Mouse (Mus musculus): Measurements from ENCODE around the gene Cisd3. TPM values are rescaled to one million over a fixed set of nuclear protein-coding genes. Genes with fewer than 3 reads are reported as not detected.
"Not testable (repeated sequence)": the region's sequence is repeated elsewhere in the genome, so short reads cannot be mapped to it uniquely, and the experiment has no call there.

Gene Cisd3
- 11.8 and 14.8 TPM in 2 replicates for polyA plus RNA-seq (2014; fragmentation: Nextera tagmentation; extraction: Ambion mirVana)

GRCm38 (mm10) chr11:97685613-97686321, at the start of gene Cisd3:
TSS of gene Cisd3 (plus strand) at chr11:97685826.
- H3K27me3 ChIP-seq (ENCODE audit: control insufficient read depth, insufficient read depth, low read length): no peaks in the 10 kb centered on the region
- peak within 1 kb of the TSS; percentile 33; the same call in 1 of the 2 replicates for H3K27ac ChIP-seq (ENCODE audit: low read depth, low read length)
- peak within 1 kb of the TSS; percentile 75 for H3K4me2 ChIP-seq (replicated peaks; ENCODE audit: low read depth, low read length)
- DNase-seq (ENCODE audit: low spot score): peak; percentile 75
- peaks cover 5% of the 10 kb centered on the region; the same call in 1 of the 2 replicates for H3K36me3 ChIP-seq (ENCODE audit: control insufficient read depth, insufficient read depth, low read length)
- H3K9me3 ChIP-seq (ENCODE audit: control insufficient read depth, low read length): no peaks in the 10 kb centered on the region
- peak within 1 kb of the TSS; percentile 33 for H3K4me3 ChIP-seq (ENCODE audit: low read depth, low read length)
- ATAC-seq (ENCODE audit: low FRiP score): peak; percentile 82
- H3K4me1 ChIP-seq (replicated peaks; ENCODE audit: control insufficient read depth, insufficient read depth, low read length): 0 out of 2 replicates have a peak, but pooled peaks cover 3% of the 10 kb centered on the region
- H3K9ac ChIP-seq (ENCODE audit: low read depth, low read length): peak within 1 kb of the TSS; percentile 44; the same call in 1 of the 2 replicates
- under 1% methylated on average over 41 of the region's 43 CpGs for WGBS

GRCm38 (mm10) chr11:97641668-97642067, 44.0 kb upstream of the Cisd3 start:
- DNase-seq (ENCODE audit: low spot score) (no peak), ATAC-seq (ENCODE audit: low FRiP score) (no peak)
- H3K27me3 ChIP-seq (ENCODE audit: control insufficient read depth, insufficient read depth, low read length): no peaks in the 10 kb centered on the region
- H3K4me3 ChIP-seq (ENCODE audit: low read depth, low read length): no peak overlapping the region
- no peak overlapping the region for H3K9ac ChIP-seq (ENCODE audit: low read depth, low read length)
- H3K4me1 ChIP-seq (replicated peaks; ENCODE audit: control insufficient read depth, insufficient read depth, low read length): no peaks in the 10 kb centered on the region
- no peaks in the 10 kb centered on the region for H3K9me3 ChIP-seq (ENCODE audit: control insufficient read depth, low read length)
- H3K27ac ChIP-seq (ENCODE audit: low read depth, low read length): no peak overlapping the region
- 68% methylated on average over 8 of the region's 8 CpGs for WGBS
- H3K4me2 ChIP-seq (replicated peaks; ENCODE audit: low read depth, low read length): no peak overlapping the region
- no peaks in the 10 kb centered on the region for H3K36me3 ChIP-seq (ENCODE audit: control insufficient read depth, insufficient read depth, low read length)

- DNase-seq (ENCODE audit: low spot score): no peak
- Histone ChIP-seq H3K27me3 (ENCODE audit: control insufficient read depth, insufficient read depth, low read length) (no peaks in the 10 kb centered on the region), H3K36me3 (ENCODE audit: control insufficient read depth, insufficient read depth, low read length) (no peaks in the 10 kb centered on the region), H3K27ac (ENCODE audit: low read depth, low read length) (no peak overlapping the region), H3K4me1 (replicated peaks; ENCODE audit: control insufficient read depth, insufficient read depth, low read length) (no peaks in the 10 kb centered on the region), H3K9me3 (ENCODE audit: control insufficient read depth, low read length) (no peaks in the 10 kb centered on the region), H3K4me2 (replicated peaks; ENCODE audit: low read depth, low read length) (no peak overlapping the region), H3K9ac (ENCODE audit: low read depth, low read length) (no peak overlapping the region), H3K4me3 (ENCODE audit: low read depth, low read length) (no peak overlapping the region)
- no peak for ATAC-seq (ENCODE audit: low FRiP score)
- 37% methylated on average over 2 of the region's 2 CpGs for WGBS
These were observed 42.9 kb upstream of the Cisd3 start for GRCm38 (mm10) chr11:97642746-97643145.

DNA sequence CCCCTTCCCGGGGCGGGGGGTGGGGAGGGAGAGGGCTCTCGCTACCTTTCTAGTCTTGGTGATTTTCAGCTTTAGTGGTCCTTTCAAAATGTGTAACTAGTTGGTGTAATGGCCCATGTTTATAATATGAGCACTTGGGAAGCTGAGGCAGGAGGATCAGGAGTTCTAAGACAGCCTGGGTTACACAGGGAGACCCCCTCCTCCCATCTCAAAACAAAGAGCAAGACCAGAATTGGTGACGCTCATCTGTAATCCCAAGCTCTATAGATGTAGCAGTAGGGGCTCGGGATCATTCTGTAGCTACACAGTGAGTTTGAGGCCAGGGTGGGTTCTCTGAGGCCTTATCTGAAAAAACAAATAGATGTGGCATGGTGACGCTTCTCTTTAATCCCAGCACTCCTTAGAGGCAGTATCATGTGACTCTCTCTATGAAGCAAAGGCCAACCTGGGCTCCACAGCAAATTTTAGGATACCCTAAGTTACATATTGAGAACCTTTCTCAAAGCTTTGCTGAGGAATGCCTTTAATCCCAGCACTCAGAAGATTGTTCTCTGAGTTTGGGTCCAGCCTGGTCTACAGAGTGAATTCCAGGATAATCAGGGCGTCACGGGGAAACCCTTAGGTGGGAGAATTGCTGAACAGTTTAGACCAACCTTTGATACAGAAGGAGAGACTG, 42.1 kb upstream of the Cisd3 start:
- no peak for ATAC-seq (ENCODE audit: low FRiP score)
- Histone ChIP-seq H3K27me3 (ENCODE audit: control insufficient read depth, insufficient read depth, low read length) (no peaks in the 10 kb centered on the region), H3K4me1 (replicated peaks; ENCODE audit: control insufficient read depth, insufficient read depth, low read length) (no peaks in the 10 kb centered on the region), H3K4me2 (replicated peaks; ENCODE audit: low read depth, low read length) (no peak overlapping the region), H3K27ac (ENCODE audit: low read depth, low read length) (no peak overlapping the region), H3K9me3 (ENCODE audit: control insufficient read depth, low read length) (no peaks in the 10 kb centered on the region), H3K4me3 (ENCODE audit: low read depth, low read length) (no peak overlapping the region), H3K9ac (ENCODE audit: low read depth, low read length) (no peak overlapping the region), H3K36me3 (ENCODE audit: control insufficient read depth, insufficient read depth, low read length) (no peaks in the 10 kb centered on the region)
- WGBS: 83% methylated on average over 8 of the region's 8 CpGs
- no peak for DNase-seq (ENCODE audit: low spot score)

DNA sequence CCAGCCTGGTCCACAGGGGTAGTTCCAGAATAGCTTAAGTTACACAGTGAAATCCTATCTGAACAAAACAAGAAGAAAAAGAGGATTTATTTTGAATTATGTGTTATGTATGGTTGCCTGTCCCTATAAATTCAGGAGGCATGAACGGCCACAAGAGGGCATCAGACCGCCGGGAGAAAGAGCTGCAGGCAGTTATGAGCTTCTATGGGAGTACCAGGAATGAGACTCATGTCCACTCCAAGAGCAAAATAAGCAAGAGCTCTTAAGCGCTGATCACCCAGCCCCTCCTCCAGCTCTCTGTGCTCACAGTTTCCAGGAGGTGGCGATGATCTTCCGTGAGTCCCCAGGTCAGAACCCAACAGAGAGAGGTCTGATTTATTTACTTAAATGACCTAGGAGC, 40.8 kb upstream of the Cisd3 start:
- DNase-seq (ENCODE audit: low spot score) (peak; percentile 77), ATAC-seq (ENCODE audit: low FRiP score) (no peak)
- Histone ChIP-seq H3K4me2 (replicated peaks; ENCODE audit: low read depth, low read length) (no peak overlapping the region), H3K27me3 (ENCODE audit: control insufficient read depth, insufficient read depth, low read length) (no peaks in the 10 kb centered on the region), H3K27ac (ENCODE audit: low read depth, low read length) (no peak overlapping the region), H3K4me1 (replicated peaks; ENCODE audit: control insufficient read depth, insufficient read depth, low read length) (no peaks in the 10 kb centered on the region), H3K36me3 (ENCODE audit: control insufficient read depth, insufficient read depth, low read length) (no peaks in the 10 kb centered on the region), H3K9ac (ENCODE audit: low read depth, low read length) (no peak overlapping the region), H3K4me3 (ENCODE audit: low read depth, low read length) (no peak overlapping the region), H3K9me3 (ENCODE audit: control insufficient read depth, low read length) (no peaks in the 10 kb centered on the region)
- WGBS: 4% methylated on average over 6 of the region's 6 CpGs

DNA sequence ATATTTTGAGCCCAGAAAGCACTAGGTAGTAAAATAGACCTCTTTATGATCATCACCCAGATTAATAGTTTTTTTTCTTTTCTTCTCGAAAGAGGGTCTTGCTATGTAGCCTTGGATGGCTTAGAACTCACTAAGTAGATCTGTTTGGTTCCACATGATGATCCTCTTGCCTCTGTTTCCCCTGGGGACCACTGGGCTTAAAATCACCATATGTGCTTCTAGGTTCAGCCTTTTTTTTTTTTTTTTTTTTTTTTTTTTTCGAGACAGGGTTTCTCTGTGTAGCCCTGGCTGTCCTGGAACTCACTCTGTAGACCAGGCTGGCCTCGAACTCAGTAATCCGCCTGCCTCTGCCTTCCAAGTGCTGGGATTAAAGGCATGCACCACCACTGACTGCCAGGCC, 37.1 kb upstream of the Cisd3 start:
- H3K27ac ChIP-seq (ENCODE audit: low read depth, low read length); H3K4me2 ChIP-seq (replicated peaks; ENCODE audit: low read depth, low read length); H3K27me3 ChIP-seq (ENCODE audit: control insufficient read depth, insufficient read depth, low read length); H3K9me3 ChIP-seq (ENCODE audit: control insufficient read depth, low read length); DNase-seq (ENCODE audit: low spot score); H3K9ac ChIP-seq (ENCODE audit: low read depth, low read length); H3K4me1 ChIP-seq (replicated peaks; ENCODE audit: control insufficient read depth, insufficient read depth, low read length); H3K36me3 ChIP-seq (ENCODE audit: control insufficient read depth, insufficient read depth, low read length); H3K4me3 ChIP-seq (ENCODE audit: low read depth, low read length); ATAC-seq (ENCODE audit: low FRiP score): not testable (repeated sequence)
- 81% methylated on average over 4 of the region's 4 CpGs for WGBS

- no peak overlapping the region for H3K9ac ChIP-seq (ENCODE audit: low read depth, low read length)
- no peaks in the 10 kb centered on the region for H3K36me3 ChIP-seq (ENCODE audit: control insufficient read depth, insufficient read depth, low read length)
- H3K4me1 ChIP-seq (replicated peaks; ENCODE audit: control insufficient read depth, insufficient read depth, low read length): no peaks in the 10 kb centered on the region
- DNase-seq (ENCODE audit: low spot score) (no peak), ATAC-seq (ENCODE audit: low FRiP score) (no peak)
- H3K9me3 ChIP-seq (ENCODE audit: control insufficient read depth, low read length): no peaks in the 10 kb centered on the region
- 68% methylated on average over 5 of the region's 5 CpGs for WGBS
- H3K4me3 ChIP-seq (ENCODE audit: low read depth, low read length): no peak overlapping the region
- no peak overlapping the region for H3K4me2 ChIP-seq (replicated peaks; ENCODE audit: low read depth, low read length)
- H3K27ac ChIP-seq (ENCODE audit: low read depth, low read length): no peak overlapping the region
- H3K27me3 ChIP-seq (ENCODE audit: control insufficient read depth, insufficient read depth, low read length): no peaks in the 10 kb centered on the region
These were observed 35.3 kb upstream of the Cisd3 start for GRCm38 (mm10) chr11:97650341-97650740.

DNA sequence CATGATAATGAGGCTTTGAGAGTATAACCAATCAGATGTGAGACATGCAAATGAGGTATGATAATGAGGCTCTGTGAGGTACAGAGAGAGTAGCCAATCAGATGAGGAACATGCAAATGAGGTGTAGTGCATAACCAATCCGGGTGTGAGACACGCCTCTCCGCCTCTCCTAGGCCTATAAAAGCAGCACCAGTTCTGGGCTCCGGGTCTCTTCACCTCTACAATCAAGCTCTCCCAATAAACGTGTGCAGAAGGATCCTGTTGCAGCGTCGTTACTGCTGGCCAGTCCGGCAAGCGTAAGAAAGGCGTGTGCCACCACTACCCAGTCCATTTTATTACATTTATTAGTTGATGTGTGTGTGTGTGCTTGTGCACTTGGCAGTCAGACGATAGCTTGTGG, 32.2 kb upstream of the Cisd3 start:
- H3K27me3 ChIP-seq (ENCODE audit: control insufficient read depth, insufficient read depth, low read length); H3K4me2 ChIP-seq (replicated peaks; ENCODE audit: low read depth, low read length); H3K9me3 ChIP-seq (ENCODE audit: control insufficient read depth, low read length); H3K27ac ChIP-seq (ENCODE audit: low read depth, low read length); ATAC-seq (ENCODE audit: low FRiP score); H3K4me1 ChIP-seq (replicated peaks; ENCODE audit: control insufficient read depth, insufficient read depth, low read length); H3K4me3 ChIP-seq (ENCODE audit: low read depth, low read length); H3K36me3 ChIP-seq (ENCODE audit: control insufficient read depth, insufficient read depth, low read length); H3K9ac ChIP-seq (ENCODE audit: low read depth, low read length); DNase-seq (ENCODE audit: low spot score): not testable (repeated sequence)
- WGBS: 96% methylated on average over 11 of the region's 11 CpGs

- Histone ChIP-seq H3K9me3 (ENCODE audit: control insufficient read depth, low read length) (no peaks in the 10 kb centered on the region), H3K36me3 (ENCODE audit: control insufficient read depth, insufficient read depth, low read length) (no peaks in the 10 kb centered on the region), H3K27ac (ENCODE audit: low read depth, low read length) (no peak overlapping the region), H3K27me3 (ENCODE audit: control insufficient read depth, insufficient read depth, low read length) (no peaks in the 10 kb centered on the region), H3K9ac (ENCODE audit: low read depth, low read length) (no peak overlapping the region), H3K4me2 (replicated peaks; ENCODE audit: low read depth, low read length) (no peak overlapping the region), H3K4me3 (ENCODE audit: low read depth, low read length) (no peak overlapping the region), H3K4me1 (replicated peaks; ENCODE audit: control insufficient read depth, insufficient read depth, low read length) (no peaks in the 10 kb centered on the region)
- 93% methylated on average over 2 of the region's 2 CpGs for WGBS
- ATAC-seq (ENCODE audit: low FRiP score) (no peak), DNase-seq (ENCODE audit: low spot score) (no peak)
These were observed 31.4 kb upstream of the Cisd3 start for GRCm38 (mm10) chr11:97654210-97654609.
